Mouse (Mus musculus): ENCODE results near the gene Aspdh.

Aspdh gene

GRCm38 (mm10) chr7:44446070-44446855 lies 18.9 kb upstream of the Aspdh start:
- no peak for DNase-seq (ENCODE audit: low read depth, low spot score)

- no peak for DNase-seq (ENCODE audit: low read depth, low spot score)
Measured at GRCm38 (mm10) chr7:44453256-44453655, 11.9 kb upstream of the Aspdh start.

DNA sequence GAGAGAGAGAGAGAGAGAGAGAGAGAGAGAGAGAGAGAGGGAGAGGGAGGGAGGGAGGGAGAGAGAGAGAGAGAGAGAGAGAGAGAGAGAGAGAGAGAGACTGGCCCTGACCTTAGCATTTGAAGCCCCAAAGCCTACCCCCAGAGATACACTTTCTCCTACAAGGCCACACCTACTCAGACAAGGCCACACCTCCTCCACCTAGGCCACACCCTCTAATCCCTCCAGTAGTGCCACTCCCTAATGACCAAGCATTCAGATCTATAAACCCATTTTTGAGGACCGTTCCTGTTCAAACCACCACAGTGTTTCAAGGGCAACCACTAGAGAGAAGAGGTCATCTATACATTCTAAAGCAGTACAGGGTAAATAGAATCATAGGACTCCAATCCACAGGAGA lies 8.9 kb upstream of the Aspdh start:
- no peak for DNase-seq (ENCODE audit: low read depth, low spot score)

DNA sequence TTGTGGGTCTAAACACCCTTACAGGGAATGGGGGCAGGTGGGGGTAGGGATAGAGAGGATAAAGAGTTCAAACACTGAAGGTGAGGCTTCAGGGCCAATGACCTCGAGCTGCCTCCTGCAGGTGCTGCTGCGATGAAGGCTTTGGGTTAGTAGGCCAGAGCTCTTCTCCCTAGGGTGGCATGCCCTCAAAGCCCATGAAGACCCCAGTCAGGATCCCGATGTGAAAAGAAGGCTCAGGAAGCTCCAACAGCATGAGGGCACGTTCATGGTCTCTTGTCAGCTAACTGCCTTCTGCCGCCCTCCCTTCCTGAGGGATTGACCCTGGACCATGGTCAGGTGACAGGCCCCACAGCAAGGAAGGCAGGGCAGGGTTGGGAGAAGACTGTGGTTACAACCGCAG lies 5.1 kb upstream of the Aspdh start:
- no peak for DNase-seq (ENCODE audit: low read depth, low spot score)

DNA sequence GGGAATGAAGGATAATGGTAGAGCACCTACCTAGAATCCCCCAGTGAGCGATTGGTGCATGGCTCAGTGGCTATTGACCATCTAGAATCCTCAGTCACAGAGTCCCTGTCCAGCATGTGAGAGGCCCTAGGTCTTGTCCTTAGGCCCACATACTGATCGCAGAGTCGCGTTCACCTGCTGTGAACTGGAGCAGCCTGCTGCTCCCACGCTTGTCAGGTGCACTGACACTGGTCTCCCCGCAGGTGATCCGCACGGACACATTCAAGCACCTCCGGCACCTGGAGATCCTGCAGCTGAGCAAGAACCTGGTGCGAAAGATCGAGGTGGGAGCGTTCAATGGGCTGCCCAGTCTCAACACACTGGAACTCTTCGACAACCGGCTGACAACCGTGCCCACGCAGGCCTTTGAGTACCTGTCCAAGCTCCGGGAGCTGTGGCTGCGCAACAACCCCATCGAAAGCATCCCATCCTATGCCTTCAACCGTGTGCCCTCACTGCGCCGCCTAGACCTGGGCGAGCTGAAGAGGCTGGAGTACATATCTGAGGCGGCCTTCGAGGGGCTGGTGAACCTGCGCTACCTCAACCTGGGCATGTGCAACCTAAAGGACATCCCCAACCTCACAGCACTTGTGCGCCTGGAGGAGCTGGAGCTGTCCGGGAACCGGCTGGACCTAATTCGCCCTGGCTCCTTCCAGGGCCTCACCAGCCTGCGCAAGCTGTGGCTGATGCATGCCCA lies 4.3 kb upstream of the Aspdh start:
- DNase-seq (ENCODE audit: low read depth, low spot score), result no peak

- no peak for DNase-seq (ENCODE audit: low read depth, low spot score)
Measured at GRCm38 (mm10) chr7:44461503-44462217, 3.5 kb upstream of the Aspdh start.

GRCm38 (mm10) chr7:44462218-44463055 lies 2.8 kb upstream of the Aspdh start:
- DNase-seq (ENCODE audit: low read depth, low spot score), result peak; percentile 75

- no peak for DNase-seq (ENCODE audit: low read depth, low spot score)
Measured at GRCm38 (mm10) chr7:44463056-44463425, 2.1 kb upstream of the Aspdh start.

- no peak for DNase-seq (ENCODE audit: low read depth, low spot score)
Measured at GRCm38 (mm10) chr7:44463556-44464225, 1.5 kb upstream of the Aspdh start.

DNA sequence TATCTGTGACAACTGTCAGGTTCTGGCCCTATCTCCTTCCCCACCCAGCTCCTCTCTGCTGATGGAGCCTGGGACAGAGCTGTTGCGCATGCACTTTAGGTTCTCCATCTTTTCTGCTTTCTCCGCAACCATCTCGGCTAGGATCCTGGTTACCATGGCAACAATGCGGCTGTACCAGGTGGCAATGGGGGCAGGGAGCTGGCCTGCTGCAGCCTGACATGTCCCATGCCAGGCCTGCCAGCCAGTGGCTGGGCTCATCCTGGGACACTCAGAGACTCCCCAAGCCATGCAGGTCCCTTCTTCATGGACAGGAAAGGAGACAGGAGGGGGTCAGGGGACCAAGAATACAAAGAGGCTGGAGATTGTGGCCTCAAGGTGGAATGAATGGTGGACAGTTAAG lies 680 bp upstream of the Aspdh start:
- DNase-seq (ENCODE audit: low read depth, low spot score), result no peak

DNA sequence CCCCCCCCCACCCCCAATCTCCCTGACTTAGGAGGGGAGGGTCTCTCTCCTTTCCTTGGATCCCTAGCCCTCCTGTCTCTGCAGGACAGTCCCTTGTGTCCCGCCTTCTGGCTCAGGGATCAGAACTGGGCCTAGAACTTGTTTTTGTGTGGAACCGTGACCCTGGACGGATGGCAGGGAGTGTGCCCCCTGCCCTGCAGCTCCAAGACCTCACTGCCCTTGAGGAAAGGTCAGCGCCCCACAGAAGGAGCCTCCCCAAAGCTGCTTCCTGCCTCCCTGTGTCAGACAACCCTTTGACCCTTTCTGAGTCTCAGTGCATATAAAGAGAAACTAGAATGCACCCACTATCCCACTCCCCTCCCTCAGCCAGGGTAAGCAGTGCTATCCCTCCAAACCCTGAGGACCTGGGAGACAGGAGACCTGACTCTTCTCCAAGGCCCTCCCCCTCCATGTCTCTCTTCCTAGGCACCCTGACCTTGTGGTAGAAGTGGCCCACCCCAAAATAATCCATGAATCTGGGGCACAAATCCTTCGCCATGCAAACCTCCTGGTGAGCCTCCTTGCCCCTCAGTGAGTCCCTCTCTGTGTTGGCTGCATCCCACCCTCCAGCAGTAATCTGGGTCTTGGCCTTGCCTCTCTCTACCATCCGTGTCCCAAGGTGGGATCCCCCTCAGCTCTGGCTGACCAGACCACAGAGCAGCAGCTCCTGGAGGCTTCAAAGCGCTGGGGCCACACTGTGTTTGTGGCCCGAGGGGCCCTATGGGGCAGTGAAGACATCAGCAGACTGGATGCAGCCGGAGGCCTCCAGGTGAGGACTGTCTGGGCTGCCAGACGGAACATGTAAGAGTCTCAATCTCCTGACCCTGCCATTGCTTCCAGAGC lies 1.1 kb downstream of the Aspdh start:
- DNase-seq (ENCODE audit: low read depth, low spot score), result no peak

- no peak for DNase-seq (ENCODE audit: low read depth, low spot score)
Measured at GRCm38 (mm10) chr7:44466888-44467311, 1.7 kb downstream of the Aspdh start.

DNA sequence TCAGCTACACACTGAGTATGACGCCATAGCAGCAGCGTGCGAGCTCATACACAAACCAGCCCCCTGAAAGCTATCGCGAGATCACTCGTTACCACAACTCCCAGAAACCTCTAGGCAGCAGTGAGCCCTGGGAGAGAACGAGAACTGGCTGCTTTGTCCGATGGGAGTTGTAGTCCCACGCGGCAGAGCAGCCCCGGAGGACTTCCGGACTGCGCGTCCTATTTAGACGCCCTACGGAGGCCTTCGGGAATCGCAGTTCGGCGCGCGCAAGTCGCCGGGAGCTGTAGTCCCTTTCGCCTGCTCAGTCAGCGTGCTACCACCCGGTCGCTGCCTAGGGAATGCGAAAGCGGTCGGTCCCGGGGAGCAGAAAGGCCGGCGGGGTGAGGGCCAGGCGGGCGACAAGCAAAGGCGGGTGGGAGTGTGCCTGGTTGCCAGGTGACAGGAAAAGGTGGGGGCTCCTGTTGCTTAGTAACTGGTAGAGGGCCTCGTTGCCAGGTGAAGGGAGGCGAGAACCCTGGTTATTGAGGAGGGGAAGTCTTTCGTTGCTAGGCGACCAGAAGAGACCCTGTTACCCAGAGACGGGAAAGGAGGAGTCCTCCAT lies 2.7 kb downstream of the Aspdh start, which contains the start of gene Josd2:
Gene Josd2, plus strand, starts transcription at position 170 of the 601 bp plus-strand sequence.
- DNase-seq (ENCODE audit: low read depth, low spot score), result peak; percentile 90

GRCm38 (mm10) chr7:44468644-44469285 lies 3.6 kb downstream of the Aspdh start:
- no peak for DNase-seq (ENCODE audit: low read depth, low spot score)

GRCm38 (mm10) chr7:44469677-44470675 lies 4.8 kb downstream of the Aspdh start:
- DNase-seq (ENCODE audit: low read depth, low spot score), result no peak

DNA sequence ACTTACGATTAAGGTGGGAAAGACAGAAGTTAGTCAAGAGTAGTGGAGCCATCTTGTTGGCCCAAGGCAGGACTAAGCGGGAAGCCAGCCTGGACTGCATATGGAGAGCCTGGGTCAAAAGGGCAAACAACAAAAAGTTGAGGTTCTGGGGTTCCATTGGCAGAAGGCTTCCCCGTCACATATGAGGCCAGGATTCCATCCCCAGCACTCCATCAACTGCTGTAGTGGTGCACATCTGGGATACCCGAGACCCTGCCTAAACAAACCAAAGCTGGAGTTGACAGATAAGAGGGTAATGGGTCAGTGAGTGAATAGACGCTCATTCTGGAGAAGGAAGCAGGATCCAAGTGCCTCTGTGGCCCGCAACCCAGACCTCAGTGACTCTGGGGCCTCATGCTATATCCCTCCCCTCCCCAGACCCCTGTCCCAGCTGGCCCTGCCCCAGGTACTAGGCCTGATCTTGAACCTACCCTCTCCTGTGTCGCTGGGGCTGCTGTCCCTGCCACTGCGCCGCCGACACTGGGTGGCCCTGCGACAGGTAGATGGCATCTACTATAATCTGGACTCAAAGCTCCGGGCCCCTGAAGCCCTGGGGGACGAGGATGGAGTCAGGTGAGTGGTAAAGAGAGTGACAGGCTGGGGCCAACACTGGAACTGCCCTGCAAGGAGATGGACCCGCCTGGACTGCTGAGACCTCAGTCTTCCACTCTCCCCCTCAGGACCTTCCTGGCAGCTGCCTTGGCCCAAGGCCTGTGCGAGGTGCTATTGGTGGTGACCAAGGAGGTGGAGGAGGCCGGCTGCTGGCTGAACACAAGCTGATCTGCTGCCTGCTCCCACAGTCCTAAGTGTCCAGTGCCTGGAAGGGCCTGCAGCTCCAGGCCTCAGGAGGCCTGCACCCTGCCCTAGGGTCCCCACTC lies 5.8 kb downstream of the Aspdh start:
- DNase-seq (ENCODE audit: low read depth, low spot score), result no peak
